Mouse (Mus musculus): ENCODE data around the gene Vmn1r193. TPM values are rescaled to one million over a fixed set of nuclear protein-coding genes. Genes with fewer than 3 reads are reported as not detected.

The Vmn1r193 gene
- polyA plus RNA-seq, 1 experiment from 2014 or later: not detected

GRCm38 (mm10) chr13:22168416-22168815 is 54.5 kb downstream of the Vmn1r193 start:
- Histone ChIP-seq H3K9ac (ENCODE audit: low read depth, low read length) (no peak overlapping the region), H3K27ac (ENCODE audit: low read length) (no peak overlapping the region), H3K9me3 (replicated peaks; ENCODE audit: control insufficient read depth, low read length) (no peaks in the 10 kb centered on the region; the same call in 1 of the 2 replicates), H3K36me3 (ENCODE audit: control insufficient read depth, insufficient read depth) (no peaks in the 10 kb centered on the region), H3K4me1 (ENCODE audit: control insufficient read depth, low read depth, low read length) (no peaks in the 10 kb centered on the region), H3K27me3 (ENCODE audit: control insufficient read depth, insufficient read depth, low read depth, low read length) (no peaks in the 10 kb centered on the region), H3K4me2 (ENCODE audit: low read depth, low read length) (no peak overlapping the region), H3K4me3 (ENCODE audit: low read depth, low read length) (no peak overlapping the region)
- ATAC-seq (ENCODE audit: low read depth): no peak
- WGBS (ENCODE audit: insufficient replicate concordance): 77% methylated on average over 15 of the region's 15 CpGs

Small RNAs within 50 kb of the gene (microRNA-seq; reads per million reads assigned to microRNA genes)
- gene Gm23282: not detected
- gene Gm25084: not detected

Other genes with a start within 250 kb of the Vmn1r193 start
- not detected in 2 replicates for gene Pom121l2, start 242.0 kb downstream of the Vmn1r193 start, polyA plus RNA-seq (2015; fragmentation: Nextera tagmentation; extraction: Ambion mirVana)
- 0.54 and 0.72 TPM in 2 replicates for gene Prss16, start 213.4 kb downstream of the Vmn1r193 start, polyA plus RNA-seq (2015; fragmentation: Nextera tagmentation; extraction: Ambion mirVana)
- 13.7 and 18.8 TPM in 2 replicates for gene Hist1h2ah, start 187.6 kb downstream of the Vmn1r193 start, polyA plus RNA-seq (2015; fragmentation: Nextera tagmentation; extraction: Ambion mirVana)
- gene Hist1h2bk, start 187.3 kb downstream of the Vmn1r193 start, polyA plus RNA-seq (2015; fragmentation: Nextera tagmentation; extraction: Ambion mirVana): 2.9 and 4.7 TPM in 2 replicates
- gene Hist1h4i, start 181.8 kb downstream of the Vmn1r193 start, polyA plus RNA-seq (2015; fragmentation: Nextera tagmentation; extraction: Ambion mirVana): 47.5 and 58.3 TPM in 2 replicates
- gene Hist1h2ag, start 180.2 kb downstream of the Vmn1r193 start, polyA plus RNA-seq (2015; fragmentation: Nextera tagmentation; extraction: Ambion mirVana): 13.1 and 20.8 TPM in 2 replicates
- gene Hist1h2bj, start 179.9 kb downstream of the Vmn1r193 start, polyA plus RNA-seq (2015; fragmentation: Nextera tagmentation; extraction: Ambion mirVana): 13.4 and 22.7 TPM in 2 replicates
- not detected in 2 replicates for gene Vmn1r188, start 138.7 kb downstream of the Vmn1r193 start, polyA plus RNA-seq (2015; fragmentation: Nextera tagmentation; extraction: Ambion mirVana)
- gene Vmn1r189, start 117.3 kb downstream of the Vmn1r193 start, polyA plus RNA-seq (2015; fragmentation: Nextera tagmentation; extraction: Ambion mirVana): not detected in 2 replicates
- gene Vmn1r191, start 39.2 kb downstream of the Vmn1r193 start, polyA plus RNA-seq (2015; fragmentation: Nextera tagmentation; extraction: Ambion mirVana): not detected in 2 replicates
- not detected in 2 replicates for gene Vmn1r192, start 32.0 kb downstream of the Vmn1r193 start, polyA plus RNA-seq (2015; fragmentation: Nextera tagmentation; extraction: Ambion mirVana)
- not detected in 2 replicates for gene Vmn1r194, start 21.1 kb upstream of the Vmn1r193 start, polyA plus RNA-seq (2015; fragmentation: Nextera tagmentation; extraction: Ambion mirVana)
- not detected in 2 replicates for gene Vmn1r195, start 47.4 kb upstream of the Vmn1r193 start, polyA plus RNA-seq (2015; fragmentation: Nextera tagmentation; extraction: Ambion mirVana)
- not detected in 2 replicates for gene Vmn1r196, start 66.8 kb upstream of the Vmn1r193 start, polyA plus RNA-seq (2015; fragmentation: Nextera tagmentation; extraction: Ambion mirVana)
- not detected in 2 replicates for gene Vmn1r197, start 101.4 kb upstream of the Vmn1r193 start, polyA plus RNA-seq (2015; fragmentation: Nextera tagmentation; extraction: Ambion mirVana)
- not detected in 2 replicates for gene Vmn1r198, start 127.2 kb upstream of the Vmn1r193 start, polyA plus RNA-seq (2015; fragmentation: Nextera tagmentation; extraction: Ambion mirVana)
- not detected in 2 replicates for gene Vmn1r199, start 156.7 kb upstream of the Vmn1r193 start, polyA plus RNA-seq (2015; fragmentation: Nextera tagmentation; extraction: Ambion mirVana)
- not detected in 2 replicates for gene Vmn1r200, start 167.2 kb upstream of the Vmn1r193 start, polyA plus RNA-seq (2015; fragmentation: Nextera tagmentation; extraction: Ambion mirVana)
- gene Vmn1r201, start 248.8 kb upstream of the Vmn1r193 start, polyA plus RNA-seq (2015; fragmentation: Nextera tagmentation; extraction: Ambion mirVana): not detected in 2 replicates

Measured in liver, embryonic 16.5 days (tissue).